Mouse (Mus musculus): ENCODE data around the gene Olfr887. TPM values are rescaled to one million over a fixed set of nuclear protein-coding genes. Genes with fewer than 3 reads are reported as not detected.

Olfr887 gene
- total RNA-seq (2017): not detected in 2 replicates

- ATAC-seq (replicated peaks; ENCODE audit: low read depth, poor library complexity, severe bottlenecking): no peak
Observed at GRCm38 (mm10) chr9:38083772-38084171, at the start of gene Olfr887. Gene Olfr887, plus strand, starts transcription at chr9:38084072.

GRCm38 (mm10) chr9:38046255-38046654, 37.6 kb upstream of the Olfr887 start, which contains the start of gene Olfr884:
Gene Olfr884, plus strand, starts transcription at chr9:38046555.
- no peak for ATAC-seq (replicated peaks; ENCODE audit: low read depth, poor library complexity, severe bottlenecking)

- ATAC-seq (replicated peaks; ENCODE audit: low read depth, poor library complexity, severe bottlenecking): no peak
Observed at GRCm38 (mm10) chr9:38061022-38061421, 22.9 kb upstream of the Olfr887 start, which contains the start of gene Olfr885. Gene Olfr885, plus strand, starts transcription at chr9:38061322.

DNA sequence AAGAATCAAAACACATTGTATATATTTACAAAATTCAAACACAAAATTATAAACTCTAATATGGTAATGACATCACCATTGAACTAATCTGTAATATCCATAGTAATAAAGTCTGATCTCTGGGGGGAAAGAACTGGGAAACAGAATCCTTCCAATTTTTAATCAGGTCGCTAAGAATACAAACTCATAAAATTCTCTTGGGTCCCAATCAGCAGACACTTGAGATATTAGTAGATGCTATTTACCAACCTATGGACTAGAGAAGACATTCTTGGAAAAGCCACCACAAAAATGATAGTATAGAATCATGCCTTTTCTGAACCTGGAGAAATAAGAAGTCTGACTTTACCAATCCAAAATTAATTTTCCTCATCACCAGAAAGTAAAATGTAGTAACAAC, 24.0 kb downstream of the Olfr887 start, which contains the start of gene Olfr888:
Gene Olfr888 (plus strand): TSS at position 301 of the 400 bp plus-strand sequence.
- ATAC-seq (replicated peaks; ENCODE audit: low read depth, poor library complexity, severe bottlenecking): no peak

DNA sequence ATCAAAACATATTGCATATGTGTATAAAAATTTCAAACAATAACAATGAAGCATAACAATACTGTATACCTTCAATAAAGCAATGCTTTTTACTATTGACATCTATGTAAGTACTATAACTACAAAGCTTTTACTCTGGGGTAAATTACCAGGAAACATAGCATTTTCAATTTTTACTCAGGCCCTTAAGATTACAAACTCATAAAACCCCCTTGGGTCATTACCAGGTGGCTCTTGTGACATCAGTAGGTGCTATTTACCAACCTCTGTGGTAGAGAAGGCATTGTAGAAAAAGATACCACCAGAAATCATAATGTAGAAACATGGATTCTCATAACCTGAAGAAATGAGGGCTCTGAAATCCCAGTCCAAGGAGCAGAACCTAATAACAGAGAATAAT, 31.0 kb downstream of the Olfr887 start, which contains the start of gene Olfr889:
Gene Olfr889 (plus strand): TSS at position 301 of the 400 bp plus-strand sequence.
- no peak for ATAC-seq (replicated peaks; ENCODE audit: low read depth, poor library complexity, severe bottlenecking)

Other genes starting within 250 kb of the Olfr887 start
- gene Olfr877, start 229.8 kb upstream of the Olfr887 start, total RNA-seq (2017): not detected in 2 replicates
- not detected in 2 replicates for gene Olfr145, start 187.3 kb upstream of the Olfr887 start, total RNA-seq (2017)
- gene Olfr878, start 166.2 kb upstream of the Olfr887 start, total RNA-seq (2017): not detected in 2 replicates
- not detected in 2 replicates for gene Olfr881, start 92.2 kb upstream of the Olfr887 start, total RNA-seq (2017)
- not detected in 2 replicates for gene Olfr883, start 58.3 kb upstream of the Olfr887 start, total RNA-seq (2017)
- not detected in 2 replicates for gene Olfr884, start 37.5 kb upstream of the Olfr887 start, total RNA-seq (2017)
- not detected in 2 replicates for gene Olfr885, start 22.8 kb upstream of the Olfr887 start, total RNA-seq (2017)
- not detected in 2 replicates for gene Olfr888, start 24.1 kb downstream of the Olfr887 start, total RNA-seq (2017)
- gene Olfr889, start 31.1 kb downstream of the Olfr887 start, total RNA-seq (2017): 0.05 TPM in 1 of 2 replicates, not detected in the other
- not detected in 2 replicates for gene Olfr890, start 58.4 kb downstream of the Olfr887 start, total RNA-seq (2017)
- gene Olfr891, start 96.7 kb downstream of the Olfr887 start, total RNA-seq (2017): not detected in 2 replicates
- gene Olfr893, start 124.3 kb downstream of the Olfr887 start, total RNA-seq (2017): not detected in 2 replicates
- gene Olfr894, start 134.0 kb downstream of the Olfr887 start, total RNA-seq (2017): not detected in 2 replicates
- not detected in 2 replicates for gene Olfr143, start 168.7 kb downstream of the Olfr887 start, total RNA-seq (2017)
- not detected in 2 replicates for gene Olfr895, start 183.8 kb downstream of the Olfr887 start, total RNA-seq (2017)
- not detected in 2 replicates for gene Olfr896-ps1, start 207.0 kb downstream of the Olfr887 start, total RNA-seq (2017)
- gene Olfr25, start 245.0 kb downstream of the Olfr887 start, total RNA-seq (2017): not detected in 2 replicates

Data from common myeloid progenitor, adult 5-6 weeks (primary cell).